Mouse (Mus musculus) hindbrain, embryonic 13.5 days (tissue): ENCODE results near the gene Gm17190. TPM values are rescaled to one million over a fixed set of nuclear protein-coding genes. Genes with fewer than 3 reads are reported as not detected.
"Not testable (repeated sequence)": the region's sequence is repeated elsewhere in the genome, so short reads cannot be mapped to it uniquely, and the experiment has no call there.

Experiments used
- ATAC-seq: fragments of 200-750 bp; cut with Nextera tagmentation; 2 replicates; pipeline ENCODE4 v1.8.0; 2017; ENCODE audit warnings: moderate TSS enrichment; ENCODE audit not compliant: low FRiP score
- H3K27ac ChIP-seq: fragments of 300-500 bp; sonication (generic); 2 replicates; pipeline ENCODE4 v1.5.1; 2015; ENCODE audit warnings: inconsistent platforms, mild to moderate bottlenecking, moderate library complexity
- H3K27me3 ChIP-seq: fragments of 300-500 bp; sonication (generic); 2 replicates; pipeline ENCODE4 v1.6.1; 2015; ENCODE audit warnings: mild to moderate bottlenecking, inconsistent platforms
- H3K36me3 ChIP-seq: fragments of 300-500 bp; sonication (generic); 2 replicates; pipeline ENCODE4 v1.6.1; 2015; ENCODE audit warnings: mild to moderate bottlenecking, inconsistent platforms
- H3K4me1 ChIP-seq: fragments of 300-500 bp; sonication (generic); replicated peaks from 2 replicates; pipeline ENCODE4 v1.6.1; 2015; ENCODE audit warnings: inconsistent platforms
- H3K4me2 ChIP-seq: fragments of 300-500 bp; sonication (generic); 2 replicates; pipeline ENCODE4 v1.6.1; 2015; ENCODE audit warnings: inconsistent platforms, mild to moderate bottlenecking, moderate library complexity
- H3K4me3 ChIP-seq: fragments of 300-500 bp; sonication (generic); 2 replicates; pipeline ENCODE4 v1.5.1; 2015; ENCODE audit warnings: mild to moderate bottlenecking, inconsistent platforms
- H3K9ac ChIP-seq: fragments of 300-500 bp; sonication (generic); 2 replicates; pipeline ENCODE4 v1.6.1; 2015; ENCODE audit warnings: mild to moderate bottlenecking, inconsistent platforms
- H3K9me3 ChIP-seq: fragments of 300-500 bp; sonication (generic); 2 replicates; pipeline ENCODE4 v1.6.1; 2016; ENCODE audit warnings: inconsistent platforms
- WGBS: fragments of 180-500 bp; shearing (Covaris S2); methylation state at CpG from one replicate; pipeline ENCODE4 v1.1.7; 2015; 5-methylcytosine and 5-hydroxymethylcytosine counted together
- polyA plus RNA-seq: library from polyadenylated mRNA; unstranded; fragments of >200 nt; fragmentation: Nextera tagmentation; extraction: Ambion mirVana; gene quantifications from 2 replicates; pipeline ENCODE4 v1.2.1, GENCODE M21; 2015

Gene Gm17190
- 0.31 and 0.62 TPM in 2 replicates for polyA plus RNA-seq

DNA sequence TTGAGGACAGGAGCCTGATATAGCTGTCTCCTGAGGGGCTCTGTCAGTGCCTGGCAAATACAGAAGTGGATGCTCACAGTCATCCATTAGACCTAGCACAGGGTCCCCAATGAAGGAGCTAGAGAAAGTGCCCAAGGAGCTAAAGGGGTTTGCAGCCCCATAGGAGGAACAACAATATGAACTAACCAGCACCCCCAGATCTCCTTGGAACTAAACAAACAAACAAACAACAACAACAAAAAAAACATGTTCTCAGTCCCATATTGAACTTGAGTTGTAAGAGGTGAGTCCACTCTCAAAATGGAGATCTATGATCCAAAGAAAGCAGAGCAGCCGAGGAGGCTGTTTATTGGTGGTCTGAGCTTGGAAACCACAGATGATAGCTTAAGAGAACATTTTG lies at the start of gene Gm17190:
Gm17190 (plus strand) TSS at position 301 of the 400 bp plus-strand sequence.
- not testable (repeated sequence) for H3K4me3 ChIP-seq, H3K4me1 ChIP-seq, H3K4me2 ChIP-seq, H3K9me3 ChIP-seq, H3K9ac ChIP-seq, H3K27ac ChIP-seq, ATAC-seq, H3K36me3 ChIP-seq, H3K27me3 ChIP-seq
- 95% methylated on average over 1 of the region's 1 CpGs for WGBS

- no peak overlapping the region for H3K4me3 ChIP-seq
- no peak overlapping the region for H3K4me2 ChIP-seq
- no peak overlapping the region for H3K27ac ChIP-seq
- H3K36me3 ChIP-seq = no peaks in the 10 kb centered on the region
- H3K4me1 ChIP-seq = no peaks in the 10 kb centered on the region
- no peak overlapping the region for H3K9ac ChIP-seq
- WGBS = 82% methylated on average over 1 of the region's 1 CpGs
- H3K27me3 ChIP-seq = no peaks in the 10 kb centered on the region
- no peaks in the 10 kb centered on the region for H3K9me3 ChIP-seq
- no peak for ATAC-seq
Measured at GRCm38 (mm10) chr13:96039536-96039935, 42.3 kb upstream of the Gm17190 start.

DNA sequence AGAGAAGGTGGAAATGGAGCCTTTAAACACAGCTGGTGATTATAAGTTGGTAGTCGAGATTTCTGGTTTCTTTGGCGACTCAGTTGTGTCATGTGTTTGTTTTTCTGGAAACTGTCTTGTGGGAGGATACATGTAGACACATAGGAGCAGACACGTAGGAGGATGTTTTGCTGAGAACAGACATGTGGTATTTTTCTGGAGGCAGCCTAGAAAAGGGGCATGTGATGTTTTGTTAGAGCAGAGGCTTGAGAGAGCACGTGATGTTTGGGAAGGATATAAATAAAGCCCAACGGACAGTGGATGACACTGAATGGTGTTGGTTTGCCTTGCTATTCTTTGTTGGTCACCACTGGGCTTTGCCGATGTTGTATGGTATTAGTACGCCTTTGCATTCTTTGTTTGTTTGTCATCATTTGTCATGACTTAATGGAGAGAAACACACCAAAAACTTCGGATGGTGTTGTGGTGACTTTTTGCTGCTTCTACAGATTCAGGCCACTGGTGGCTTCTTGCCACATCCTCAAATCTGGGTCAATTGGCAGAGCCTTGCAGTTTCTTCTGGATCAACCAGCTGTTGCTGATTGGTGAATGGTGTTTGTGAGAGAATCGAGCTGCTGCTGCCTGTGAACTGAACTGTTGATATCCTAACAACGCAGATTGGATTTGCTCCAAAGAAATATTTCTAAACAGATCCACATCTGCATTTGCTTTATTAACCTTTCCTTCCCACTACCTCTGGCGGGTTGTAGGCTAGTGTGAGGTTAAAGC lies 41.4 kb upstream of the Gm17190 start:
- ATAC-seq = no peak
- Histone ChIP-seq H3K4me2 (no peak overlapping the region), H3K9ac (no peak overlapping the region), H3K36me3 (no peaks in the 10 kb centered on the region), H3K27ac (no peak overlapping the region), H3K4me3 (no peak overlapping the region), H3K27me3 (no peaks in the 10 kb centered on the region), H3K4me1 (0 out of 2 replicates have a peak, but pooled peaks cover 1% of the 10 kb centered on the region), H3K9me3 (no peaks in the 10 kb centered on the region)
- 80% methylated on average over 11 of the region's 11 CpGs for WGBS

DNA sequence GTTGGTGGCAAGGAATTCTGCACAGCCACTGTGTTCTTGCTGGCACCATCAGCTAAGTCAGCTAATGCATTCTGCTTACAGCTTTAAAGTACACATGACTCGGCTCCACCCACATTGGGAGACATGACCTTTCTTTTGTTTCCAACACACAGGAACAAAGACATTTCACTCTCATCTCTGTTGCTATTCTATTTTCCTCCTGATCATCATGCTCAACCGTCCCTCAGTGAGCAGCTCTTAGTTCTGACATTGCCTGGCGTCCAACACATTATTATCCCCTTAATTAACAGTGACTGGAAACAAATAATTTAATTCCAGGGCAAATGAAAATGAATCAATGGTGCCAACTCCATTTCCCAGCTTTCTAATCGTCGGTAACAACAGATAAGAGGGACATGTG lies 36.5 kb upstream of the Gm17190 start:
- Histone ChIP-seq H3K36me3 (no peaks in the 10 kb centered on the region), H3K4me1 (0 out of 2 replicates have a peak, but pooled peaks cover 4% of the 10 kb centered on the region), H3K9ac (no peak overlapping the region), H3K27me3 (no peaks in the 10 kb centered on the region), H3K27ac (no peak overlapping the region), H3K4me3 (no peak overlapping the region), H3K9me3 (no peaks in the 10 kb centered on the region), H3K4me2 (no peak overlapping the region)
- 35% methylated on average over 5 of the region's 5 CpGs for WGBS
- ATAC-seq = 0 out of 2 replicates have a peak, but pooled peaks have one; percentile 36

- H3K4me1 ChIP-seq = no peaks in the 10 kb centered on the region
- WGBS = 85% methylated on average over 3 of the region's 3 CpGs
- H3K27ac ChIP-seq = no peak overlapping the region
- H3K27me3 ChIP-seq = no peaks in the 10 kb centered on the region
- H3K36me3 ChIP-seq = no peaks in the 10 kb centered on the region
- no peak for ATAC-seq
- H3K4me2 ChIP-seq = no peak overlapping the region
- no peak overlapping the region for H3K4me3 ChIP-seq
- no peak overlapping the region for H3K9ac ChIP-seq
- H3K9me3 ChIP-seq = no peaks in the 10 kb centered on the region
Measured at GRCm38 (mm10) chr13:96052755-96053154, 29.1 kb upstream of the Gm17190 start.

GRCm38 (mm10) chr13:96073555-96073954 lies 8.3 kb upstream of the Gm17190 start:
- H3K4me1 ChIP-seq = peaks cover 12% of the 10 kb centered on the region
- H3K27me3 ChIP-seq = no peaks in the 10 kb centered on the region
- no peak overlapping the region for H3K9ac ChIP-seq
- no peak overlapping the region for H3K27ac ChIP-seq
- no peaks in the 10 kb centered on the region for H3K36me3 ChIP-seq
- no peak overlapping the region for H3K4me2 ChIP-seq
- H3K9me3 ChIP-seq = no peaks in the 10 kb centered on the region; the same call in 1 of the 2 replicates
- 48% methylated on average over 8 of the region's 8 CpGs for WGBS
- no peak for ATAC-seq
- H3K4me3 ChIP-seq = no peak overlapping the region

GRCm38 (mm10) chr13:96081276-96081675 lies 578 bp upstream of the Gm17190 start, which contains the start of gene Gm20075:
TSS of gene Gm20075 (minus strand) at chr13:96081376.
- H3K36me3 ChIP-seq, H3K27me3 ChIP-seq, H3K9ac ChIP-seq, H3K27ac ChIP-seq, H3K4me2 ChIP-seq, H3K9me3 ChIP-seq, ATAC-seq, H3K4me1 ChIP-seq, H3K4me3 ChIP-seq: not testable (repeated sequence)
- 90% methylated on average over 3 of the region's 3 CpGs for WGBS

GRCm38 (mm10) chr13:96085581-96086302 lies 3.9 kb downstream of the Gm17190 start:
- Histone ChIP-seq H3K36me3 (peaks cover 11% of the 10 kb centered on the region), H3K4me2 (no peak overlapping the region), H3K9me3 (no peaks in the 10 kb centered on the region), H3K27ac (no peak overlapping the region), H3K27me3 (no peaks in the 10 kb centered on the region), H3K4me1 (0 out of 2 replicates have a peak, but pooled peaks cover 3% of the 10 kb centered on the region), H3K4me3 (no peak overlapping the region), H3K9ac (no peak overlapping the region)
- WGBS = 80% methylated on average over 7 of the region's 7 CpGs
- ATAC-seq = no peak

GRCm38 (mm10) chr13:96090929-96091328 lies 9.1 kb downstream of the Gm17190 start:
- peaks cover 11% of the 10 kb centered on the region for H3K36me3 ChIP-seq
- WGBS = 76% methylated on average over 4 of the region's 4 CpGs

GRCm38 (mm10) chr13:96106367-96106766 lies 24.5 kb downstream of the Gm17190 start:
- no peak overlapping the region for H3K4me3 ChIP-seq
- no peaks in the 10 kb centered on the region for H3K27me3 ChIP-seq
- WGBS = 85% methylated on average over 4 of the region's 4 CpGs
- peaks cover 6% of the 10 kb centered on the region for H3K4me1 ChIP-seq
- no peak overlapping the region for H3K9ac ChIP-seq
- no peak overlapping the region for H3K27ac ChIP-seq
- no peak for ATAC-seq
- H3K36me3 ChIP-seq = no peaks in the 10 kb centered on the region
- no peaks in the 10 kb centered on the region for H3K9me3 ChIP-seq
- no peak overlapping the region for H3K4me2 ChIP-seq

More at GRCm38 (mm10) chr13:96090929-96091328, 9.1 kb downstream of the Gm17190 start:
- Histone ChIP-seq H3K27ac (no peak overlapping the region), H3K4me3 (no peak overlapping the region), H3K9ac (no peak overlapping the region), H3K27me3 (no peaks in the 10 kb centered on the region), H3K4me1 (0 out of 2 replicates have a peak, but pooled peaks cover 1% of the 10 kb centered on the region), H3K9me3 (no peaks in the 10 kb centered on the region), H3K4me2 (no peak overlapping the region)
- no peak for ATAC-seq

DNA sequence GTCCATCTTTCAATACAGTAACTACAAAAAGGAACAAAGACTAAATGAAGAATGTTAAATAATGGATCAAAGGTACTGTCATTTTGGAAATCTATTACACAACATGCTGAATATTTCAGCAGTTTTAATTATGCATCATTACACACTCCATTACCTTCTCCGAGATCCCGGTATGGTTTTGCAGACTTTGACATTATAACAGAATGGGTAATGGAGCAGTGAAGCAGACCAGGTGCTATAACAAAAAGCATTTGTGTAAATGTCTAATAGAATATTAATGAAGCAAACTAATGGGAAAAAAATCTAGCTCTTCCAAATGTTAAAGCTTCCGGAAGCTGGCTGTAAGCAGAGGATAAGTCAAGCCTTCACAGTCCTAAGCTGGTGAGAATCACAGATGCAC lies 28.9 kb downstream of the Gm17190 start:
- peak; percentile 46; the same call in 1 of the 2 replicates for ATAC-seq
- 23% methylated on average over 3 of the region's 3 CpGs for WGBS
- Histone ChIP-seq H3K27ac (peak overlapping the region; percentile 81), H3K4me2 (no peak overlapping the region), H3K9ac (no peak overlapping the region), H3K9me3 (no peaks in the 10 kb centered on the region), H3K27me3 (no peaks in the 10 kb centered on the region), H3K36me3 (no peaks in the 10 kb centered on the region), H3K4me3 (no peak overlapping the region), H3K4me1 (peaks cover 9% of the 10 kb centered on the region)

DNA sequence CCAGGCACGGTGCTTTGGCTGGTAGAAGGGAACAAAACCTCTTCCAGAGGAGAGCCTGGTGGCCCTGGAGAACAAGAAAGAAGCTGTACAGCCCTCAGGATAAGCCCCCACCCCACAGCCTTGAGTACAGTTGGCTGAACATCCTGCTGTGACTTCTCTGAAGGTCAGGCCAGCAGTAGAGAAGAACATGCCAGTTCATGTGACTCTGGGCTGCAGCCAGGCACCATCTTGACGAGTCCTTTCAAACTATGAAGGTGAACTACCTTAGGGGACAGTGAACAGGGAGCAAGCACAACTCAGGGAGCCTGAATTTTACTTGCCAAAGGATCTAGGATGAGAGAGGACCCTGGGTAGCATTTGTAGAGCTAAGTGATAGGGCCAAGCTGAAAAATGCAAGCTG lies 30.9 kb downstream of the Gm17190 start:
- H3K27me3 ChIP-seq = no peaks in the 10 kb centered on the region
- H3K4me1 ChIP-seq = peaks cover 9% of the 10 kb centered on the region
- H3K9me3 ChIP-seq = no peaks in the 10 kb centered on the region
- no peak overlapping the region for H3K27ac ChIP-seq
- H3K36me3 ChIP-seq = no peaks in the 10 kb centered on the region
- H3K4me2 ChIP-seq = no peak overlapping the region
- ATAC-seq = no peak
- 83% methylated on average over 2 of the region's 2 CpGs for WGBS
- no peak overlapping the region for H3K9ac ChIP-seq
- no peak overlapping the region for H3K4me3 ChIP-seq
